Mouse (Mus musculus): ENCODE results near the gene Mme.

GRCm38 (mm10) chr3:63340110-63340509, 98.8 kb downstream of the Mme start:
- no peak for TF ChIP-seq POLR2A (IDR thresholded peaks at IDR 0.05; ENCODE audit: low read depth, low read length)
- TF ChIP-seq CTCF (conservative IDR thresholded peaks at IDR 0.05; ENCODE audit: insufficient read depth, insufficient read length, low read depth, low read length): no peak
